Comparison of ENCODE assay signal across 21 mouse cellular contexts in the genomic region with DNA sequence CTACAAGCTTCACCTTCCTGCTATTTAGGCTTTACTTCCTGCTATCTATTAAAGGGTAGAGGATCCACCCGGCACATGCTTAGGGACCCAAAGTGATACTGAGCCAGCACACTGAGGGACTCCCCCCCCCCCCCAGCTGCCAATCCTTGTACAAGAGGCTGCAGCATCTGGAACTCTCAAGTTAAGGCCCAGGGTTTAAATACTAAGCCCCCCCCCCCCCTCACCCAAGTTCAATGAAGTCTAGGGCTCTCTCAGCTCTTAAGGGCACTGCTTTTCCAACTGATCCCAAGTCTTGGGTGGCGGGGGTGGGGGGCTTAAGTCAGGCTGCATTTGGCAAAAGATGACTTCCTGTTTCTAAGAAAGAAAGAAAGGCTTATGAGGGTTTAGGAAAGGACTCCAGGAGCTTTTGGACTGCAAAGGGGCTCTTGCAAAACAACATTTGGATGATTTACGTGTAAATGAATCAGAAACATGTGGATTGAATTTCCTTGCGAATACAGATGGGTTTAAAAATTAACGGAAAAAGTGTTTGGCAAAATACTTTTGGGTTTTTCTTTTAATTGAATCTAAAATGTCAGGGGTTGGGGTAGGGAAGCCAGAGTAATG.
DNase-seq lines count a peak whose midpoint lies in the region; TF ChIP-seq lines count a peak whose summit lies in the region.
"Had no signal": no experiment of that assay in that cellular context is flagged by ENCODE, and none has a peak within 500 bp of the region (broad histone marks: within the 10 kb centered on the region; RNA-seq: fewer than 3 reads in every experiment).

No protein-coding gene starts in this region.

- no peaks in the 10 kb centered on the region for H3K36me3 ChIP-seq in heart, adult 2 months (ENCODE audit: control insufficient read depth, insufficient read depth, low read length)
- peaks cover 6% of the 10 kb centered on the region; the same call in 1 of the 2 replicates for H3K36me3 ChIP-seq in embryonic facial prominence, embryonic 10.5 days (replicated peaks)
- H3K36me3 ChIP-seq: heart, embryonic 15.5 days; liver, embryonic 13.5 days; neural tube, embryonic 15.5 days had no signal

- intact Hi-C loops in heart, adult 2 months (cut with DNase I): loop anchor here (5.0 to 10.0 kb wide), 2 partner anchors 75 to 882 kb away; no protein-coding TSS in a partner anchor
- intact Hi-C loops in heart, postnatal 10 days (cut with DNase I): loop anchor here (10.0 kb wide), 1 partner anchor 258 kb away; no protein-coding TSS in a partner anchor

- peak overlapping the region; percentile 40; the same call in 1 of the 2 replicates for H3K27ac ChIP-seq in heart, adult 2 months
- no peak overlapping the region for H3K27ac ChIP-seq in embryonic facial prominence, embryonic 10.5 days (replicated peaks)
- H3K27ac ChIP-seq: heart, embryonic 15.5 days; layer of hippocampus, adult 2 months; liver, embryonic 13.5 days; neural tube, embryonic 15.5 days had no signal

- TF ChIP-seq CTCF in heart, adult 2 months (IDR thresholded peaks at IDR 0.05): no peak

- TF ChIP-seq EP300 in heart, adult 2 months (IDR thresholded peaks at IDR 0.05; ENCODE audit: insufficient read depth, low read depth, low read length): no peak

- H3K9me3 ChIP-seq in embryonic facial prominence, embryonic 10.5 days: no peaks in the 10 kb centered on the region
- H3K9me3 ChIP-seq: heart, embryonic 15.5 days; liver, embryonic 13.5 days; neural tube, embryonic 15.5 days had no signal

- WGBS in heart, adult 2 months: 79% methylated on average over 5 of the region's 5 CpGs
- WGBS in embryonic facial prominence, embryonic 10.5 days: 49% methylated on average over 5 of the region's 5 CpGs

- TF ChIP-seq POLR2A in heart, adult 2 months (IDR thresholded peaks at IDR 0.05; ENCODE audit: insufficient read depth, low read depth, low read length): no peak

- H3K4me3 ChIP-seq in heart, adult 2 months: no peak overlapping the region
- H3K4me3 ChIP-seq in embryonic facial prominence, embryonic 10.5 days: no peak overlapping the region
- H3K4me3 ChIP-seq: erythroblast, embryonic 14.5 days; heart, embryonic 15.5 days; layer of hippocampus, adult 2 months; liver, embryonic 13.5 days; neural tube, embryonic 15.5 days had no signal

- H3K4me1 ChIP-seq in heart, adult 2 months (ENCODE audit: control insufficient read depth, insufficient read depth, low read length): no peaks in the 10 kb centered on the region; the same call in 1 of the 2 replicates
- peaks cover 20% of the 10 kb centered on the region for H3K4me1 ChIP-seq in embryonic facial prominence, embryonic 10.5 days
- H3K4me1 ChIP-seq: heart, embryonic 15.5 days; liver, embryonic 13.5 days had no signal

- DNase-seq in heart, adult 2 months: no peak
- DNase-seq in heart, postnatal 10 days: no peak
- peak; percentile 30 for DNase-seq in embryonic facial prominence, embryonic 10.5 days (ENCODE audit: low spot score)
- peak; percentile 0 for DNase-seq in fat pad, adult 2 months (ENCODE audit: extremely low read depth, low read depth, low spot score)
- peak; percentile 58 for DNase-seq in skeletal muscle tissue, adult 2 months (ENCODE audit: low read depth, low spot score)
- no peak for DNase-seq in left cerebral cortex, adult 9 months (ENCODE audit: low spot score in 2 of 2)
- no peak for DNase-seq in Muller cell, postnatal 12 days (ENCODE audit: inconsistent ontology term)
- DNase-seq: adrenal gland, postnatal 36 days; cerebellum, adult 11-12 months; cerebellum, postnatal 25 days; kidney, postnatal 14 days; layer of hippocampus, postnatal 36 days; liver, embryonic 13.5 days; lung, embryonic 14.5 days; lung, postnatal 4 days; right cerebral cortex, postnatal 14 days; thymus, adult 2 months had no signal

- no peak overlapping the region for H3K9ac ChIP-seq in heart, adult 2 months (ENCODE audit: low read depth, low read length)
- H3K9ac ChIP-seq: heart, embryonic 15.5 days; liver, embryonic 13.5 days; lung, embryonic 14.5 days; neural tube, embryonic 15.5 days had no signal

- no peaks in the 10 kb centered on the region for H3K27me3 ChIP-seq in heart, adult 2 months (ENCODE audit: control insufficient read depth, insufficient read depth, low read length)
- no peaks in the 10 kb centered on the region for H3K27me3 ChIP-seq in embryonic facial prominence, embryonic 10.5 days (replicated peaks; ENCODE audit: low read depth, poor library complexity, severe bottlenecking)
- H3K27me3 ChIP-seq: heart, embryonic 15.5 days; liver, embryonic 13.5 days; neural tube, embryonic 15.5 days had no signal

- no peaks in the 10 kb centered on the region for H3K79me2 ChIP-seq in heart, adult 2 months (replicated peaks; ENCODE audit: control insufficient read depth, insufficient read depth, low read length)

Comparison
In these comparisons a context has a peak if more than half of its experiments do, and no peak if none do; other contexts are left out.
1. DNase-seq: peak in embryonic facial prominence, embryonic 10.5 days (single experiment), fat pad, adult 2 months (single experiment) and skeletal muscle tissue, adult 2 months (single experiment); none in heart, adult 2 months (0 of 2), heart, postnatal 10 days (0 of 2), left cerebral cortex, adult 9 months (0 of 2) and Muller cell, postnatal 12 days (single experiment).